Mouse (Mus musculus) megakaryocyte, embryonic 14.5 days (primary cell): ENCODE data around the gene Slc44a4. TPM values are rescaled to one million over a fixed set of nuclear protein-coding genes. Genes with fewer than 3 reads are reported as not detected.

Experiments used
- H3K27me3 ChIP-seq: replicated peaks from 2 replicates; pipeline ENCODE3; 2012; ENCODE audit warnings: inconsistent platforms
- H3K36me3 ChIP-seq: replicated peaks from 2 replicates; pipeline ENCODE3; 2012; ENCODE audit warnings: low read length, inconsistent platforms, mixed read lengths
- H3K4me1 ChIP-seq: 2 replicates; pipeline ENCODE4 v1.6.1; 2012; ENCODE audit warnings: inconsistent platforms
- H3K4me3 ChIP-seq: replicated peaks from 2 replicates; pipeline ENCODE3; 2012; ENCODE audit warnings: moderate library complexity, mild to moderate bottlenecking, inconsistent platforms
- H3K9me3 ChIP-seq: 2 replicates; pipeline ENCODE4 v1.6.1; 2012; ENCODE audit warnings: inconsistent platforms
- FLI1 ChIP-seq: IDR thresholded peaks from 2 replicates; pipeline ENCODE4 v1.6.1; 2012; ENCODE audit warnings: low read length, inconsistent platforms, mixed read lengths
- GATA1 ChIP-seq: IDR thresholded peaks from 3 replicates; pipeline ENCODE4 v1.6.1; 2012; ENCODE audit warnings: mixed read lengths, low read length, inconsistent platforms, borderline replicate concordance
- polyA plus RNA-seq: library from polyadenylated mRNA; stranded (reverse); fragments of >175 nt; gene quantifications from 2 replicates; pipeline ENCODE4 v1.2.3, GENCODE M21; 2012; ENCODE audit warnings: low replicate concordance; ENCODE audit not compliant: insufficient read depth

Slc44a4 gene
- polyA plus RNA-seq, 1 experiment: not detected

DNA sequence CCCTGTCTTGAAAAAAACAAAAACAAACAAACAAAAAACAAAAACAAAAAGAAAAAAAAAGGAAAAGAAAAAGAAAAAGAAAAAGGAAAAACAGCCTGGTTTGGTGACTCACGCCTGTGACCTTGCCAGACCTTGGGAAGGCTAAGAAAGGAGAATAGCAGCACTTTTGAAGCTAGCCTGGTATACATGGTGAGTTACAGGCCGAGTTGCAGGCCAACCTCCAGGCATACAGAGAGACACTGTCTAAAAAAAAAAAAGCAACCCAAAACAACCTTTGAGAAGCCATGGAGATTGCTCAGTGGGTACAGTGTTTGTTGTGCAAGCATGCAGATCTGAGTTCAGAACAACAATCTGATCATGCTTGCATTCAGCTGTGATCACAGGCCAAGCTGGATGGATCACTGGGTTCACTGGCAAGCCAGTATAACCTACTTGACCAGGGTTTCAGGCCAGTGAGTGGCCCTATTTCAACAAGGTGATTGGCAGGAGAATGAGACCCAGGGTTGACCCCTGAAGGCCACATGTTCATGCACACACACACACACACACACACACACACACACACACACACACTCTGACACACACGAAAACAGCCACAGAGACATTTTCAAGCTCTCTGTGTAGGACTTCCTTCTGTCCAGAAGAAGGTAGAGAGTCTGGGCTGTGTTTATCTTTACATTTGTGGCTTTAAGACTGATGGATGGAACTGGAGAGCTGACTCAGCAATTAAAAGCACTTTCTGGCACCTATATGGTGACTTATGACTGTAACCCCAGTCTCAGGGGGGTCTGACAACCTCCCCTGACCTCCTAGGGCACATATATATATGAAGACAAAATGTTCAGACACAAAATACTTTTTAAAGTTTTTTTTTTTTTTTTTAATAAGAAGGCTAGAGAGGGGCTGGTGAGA, 61.6 kb downstream of the Slc44a4 start:
- Histone ChIP-seq H3K4me3 (no peak overlapping the region), H3K36me3 (no peaks in the 10 kb centered on the region), H3K27me3 (peaks cover 30% of the 10 kb centered on the region), H3K4me1 (peaks cover 17% of the 10 kb centered on the region), H3K9me3 (no peaks in the 10 kb centered on the region)
- TF ChIP-seq GATA1: no peak
- TF ChIP-seq FLI1: no peak

DNA sequence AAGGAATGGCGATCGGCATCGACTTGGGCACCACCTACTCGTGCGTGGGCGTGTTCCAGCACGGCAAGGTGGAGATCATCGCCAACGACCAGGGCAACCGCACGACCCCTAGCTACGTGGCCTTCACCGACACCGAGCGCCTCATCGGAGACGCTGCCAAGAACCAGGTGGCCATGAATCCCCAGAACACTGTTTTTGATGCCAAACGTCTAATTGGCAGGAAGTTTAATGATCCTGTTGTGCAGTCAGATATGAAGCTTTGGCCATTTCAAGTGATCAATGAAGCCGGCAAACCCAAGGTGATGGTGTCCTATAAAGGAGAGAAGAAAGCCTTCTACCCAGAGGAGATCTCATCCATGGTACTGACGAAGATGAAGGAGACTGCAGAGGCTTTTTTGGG, 62.7 kb downstream of the Slc44a4 start:
- peaks cover 19% of the 10 kb centered on the region for H3K4me1 ChIP-seq
- H3K4me3 ChIP-seq: no peak overlapping the region
- no peaks in the 10 kb centered on the region for H3K36me3 ChIP-seq
- TF ChIP-seq FLI1 (no peak), GATA1 (no peak)
- no peaks in the 10 kb centered on the region for H3K9me3 ChIP-seq
- peaks cover 30% of the 10 kb centered on the region for H3K27me3 ChIP-seq

DNA sequence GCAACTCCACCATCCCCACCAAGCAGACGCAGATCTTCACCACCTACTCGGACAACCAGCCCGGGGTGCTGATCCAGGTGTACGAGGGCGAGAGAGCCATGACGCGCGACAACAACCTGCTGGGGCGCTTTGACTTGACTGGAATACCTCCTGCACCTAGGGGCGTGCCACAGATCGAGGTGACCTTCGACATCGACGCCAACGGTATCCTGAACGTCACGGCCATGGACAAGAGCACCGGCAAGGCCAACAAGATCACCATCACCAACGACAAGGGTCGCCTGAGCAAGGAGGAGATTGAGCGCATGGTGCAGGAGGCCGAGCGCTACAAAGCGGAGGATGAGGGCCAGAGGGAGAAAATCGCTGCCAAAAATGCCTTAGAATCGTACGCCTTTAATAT, 64.0 kb downstream of the Slc44a4 start:
- peaks cover 22% of the 10 kb centered on the region for H3K4me1 ChIP-seq
- no peak for TF ChIP-seq FLI1
- no peak for TF ChIP-seq GATA1

DNA sequence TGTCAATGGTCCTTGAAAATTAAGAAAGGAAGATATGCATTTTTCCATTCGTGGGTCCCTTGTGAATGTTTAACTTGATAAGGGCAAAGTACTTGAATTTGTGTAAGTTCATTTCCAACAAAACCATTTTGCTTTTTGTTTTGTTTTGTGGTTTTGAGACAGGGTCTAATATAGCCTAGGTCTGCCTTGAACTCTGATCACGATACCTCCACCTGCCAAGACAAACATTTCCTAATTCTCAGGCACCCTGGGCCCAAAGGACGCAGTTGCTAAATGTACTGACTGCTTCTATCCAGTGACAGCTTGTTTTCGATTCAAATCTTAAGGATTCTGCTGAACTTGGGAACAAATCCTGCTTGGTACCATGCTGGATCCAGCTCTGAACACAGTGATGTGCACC, 65.4 kb downstream of the Slc44a4 start:
- Histone ChIP-seq H3K27me3 (peaks cover 8% of the 10 kb centered on the region), H3K4me1 (peaks cover 29% of the 10 kb centered on the region), H3K9me3 (no peaks in the 10 kb centered on the region), H3K4me3 (no peak overlapping the region), H3K36me3 (peaks cover 2% of the 10 kb centered on the region)
- TF ChIP-seq FLI1 (no peak), GATA1 (no peak)

More for the DNA sequence above, 64.0 kb downstream of the Slc44a4 start:
- Histone ChIP-seq H3K4me3 (no peak overlapping the region), H3K36me3 (no peaks in the 10 kb centered on the region), H3K9me3 (no peaks in the 10 kb centered on the region), H3K27me3 (peaks cover 20% of the 10 kb centered on the region)

Other genes with a start within 250 kb of the Slc44a4 start
- gene Tnxb, start 243.9 kb upstream of the Slc44a4 start, polyA plus RNA-seq: 0.03 TPM in 1 of 2 replicates, not detected in the other
- 0.06 TPM in 1 of 2 replicates, not detected in the other for gene C4b, start 170.6 kb upstream of the Slc44a4 start, polyA plus RNA-seq
- not detected in 2 replicates for gene Cyp21a1, start 109.9 kb upstream of the Slc44a4 start, polyA plus RNA-seq
- gene Stk19, start 77.5 kb upstream of the Slc44a4 start, polyA plus RNA-seq: 44.3 and 85.0 TPM in 2 replicates
- 61.9 and 137 TPM in 2 replicates for gene Dxo, start 77.4 kb upstream of the Slc44a4 start, polyA plus RNA-seq
- gene Skiv2l, start 64.3 kb upstream of the Slc44a4 start, polyA plus RNA-seq: 25.1 and 27.6 TPM in 2 replicates
- gene Nelfe, start 64.1 kb upstream of the Slc44a4 start, polyA plus RNA-seq: 67.5 and 220 TPM in 2 replicates
- gene Cfb, start 51.9 kb upstream of the Slc44a4 start, polyA plus RNA-seq: 0.54 TPM in 1 of 2 replicates, not detected in the other
- gene Zbtb12, start 35.0 kb upstream of the Slc44a4 start, polyA plus RNA-seq: 6.7 and 15.4 TPM in 2 replicates
- gene Gm20547, start 32.4 kb upstream of the Slc44a4 start, polyA plus RNA-seq: not detected in 2 replicates
- gene C2, start 16.2 kb upstream of the Slc44a4 start, polyA plus RNA-seq: 3.0 and 6.0 TPM in 2 replicates
- 356 and 543 TPM in 2 replicates for gene Ehmt2, start 16.0 kb upstream of the Slc44a4 start, polyA plus RNA-seq
- 12.4 and 41.3 TPM in 2 replicates for gene Neu1, start 16.8 kb downstream of the Slc44a4 start, polyA plus RNA-seq
- gene Hspa1b, start 44.8 kb downstream of the Slc44a4 start, polyA plus RNA-seq: 4.5 and 7.2 TPM in 2 replicates
- not detected in 2 replicates for gene Gm20481, start 55.4 kb downstream of the Slc44a4 start, polyA plus RNA-seq
- 1.5 and 2.0 TPM in 2 replicates for gene Hspa1a, start 57.7 kb downstream of the Slc44a4 start, polyA plus RNA-seq
- not detected in 2 replicates for gene Hspa1l, start 58.2 kb downstream of the Slc44a4 start, polyA plus RNA-seq
- 64.3 and 95.0 TPM in 2 replicates for gene Lsm2, start 67.4 kb downstream of the Slc44a4 start, polyA plus RNA-seq
- 188 and 650 TPM in 2 replicates for gene Vars, start 86.5 kb downstream of the Slc44a4 start, polyA plus RNA-seq
- gene Vwa7, start 102.1 kb downstream of the Slc44a4 start, polyA plus RNA-seq: 0.38 and 0.40 TPM in 2 replicates
- 4.1 and 5.4 TPM in 2 replicates for gene Sapcd1, start 113.5 kb downstream of the Slc44a4 start, polyA plus RNA-seq
- gene Msh5, start 132.3 kb downstream of the Slc44a4 start, polyA plus RNA-seq: 10.5 and 10.9 TPM in 2 replicates
- 244 and 373 TPM in 2 replicates for gene Clic1, start 135.5 kb downstream of the Slc44a4 start, polyA plus RNA-seq
- 30.5 and 36.5 TPM in 2 replicates for gene Ddah2, start 144.6 kb downstream of the Slc44a4 start, polyA plus RNA-seq
- 14.8 and 15.5 TPM in 2 replicates for gene Ly6g6c, start 150.9 kb downstream of the Slc44a4 start, polyA plus RNA-seq
- 53.5 and 66.3 TPM in 2 replicates for gene Mpig6b, start 151.7 kb downstream of the Slc44a4 start, polyA plus RNA-seq
- not detected in 2 replicates for gene Ly6g6e, start 162.4 kb downstream of the Slc44a4 start, polyA plus RNA-seq
- gene Ly6g6d, start 163.6 kb downstream of the Slc44a4 start, polyA plus RNA-seq: 79.9 and 106 TPM in 2 replicates
- gene Ly6g6f, start 171.1 kb downstream of the Slc44a4 start, polyA plus RNA-seq: 517 and 745 TPM in 2 replicates
- gene Abhd16a, start 174.8 kb downstream of the Slc44a4 start, polyA plus RNA-seq: 211 and 290 TPM in 2 replicates
- not detected in 2 replicates for gene Ly6g5c, start 193.8 kb downstream of the Slc44a4 start, polyA plus RNA-seq
- gene Ly6g5b, start 201.0 kb downstream of the Slc44a4 start, polyA plus RNA-seq: 0.23 TPM in 1 of 2 replicates, not detected in the other
- gene Gpank1, start 207.0 kb downstream of the Slc44a4 start, polyA plus RNA-seq: 46.5 and 57.4 TPM in 2 replicates
- 75.6 and 82.2 TPM in 2 replicates for gene Csnk2b, start 207.6 kb downstream of the Slc44a4 start, polyA plus RNA-seq
- gene D17H6S53E, start 211.9 kb downstream of the Slc44a4 start, polyA plus RNA-seq: 3.2 and 6.1 TPM in 2 replicates
- gene Apom, start 217.6 kb downstream of the Slc44a4 start, polyA plus RNA-seq: not detected in 2 replicates
- 613 and 1,584 TPM in 2 replicates for gene Bag6, start 220.7 kb downstream of the Slc44a4 start, polyA plus RNA-seq